Mouse (Mus musculus): ENCODE measurements around the gene Slc25a28.
A peak's percentile ranks its signal among the peaks of the same experiment; 100 is the strongest.

The Slc25a28 gene

GRCm38 (mm10) chr19:43674730-43675524 is at the start of gene Slc25a28:
Gene Slc25a28, minus strand, starts transcription at chr19:43674881.
- peak; percentile 100 for DNase-seq

DNA sequence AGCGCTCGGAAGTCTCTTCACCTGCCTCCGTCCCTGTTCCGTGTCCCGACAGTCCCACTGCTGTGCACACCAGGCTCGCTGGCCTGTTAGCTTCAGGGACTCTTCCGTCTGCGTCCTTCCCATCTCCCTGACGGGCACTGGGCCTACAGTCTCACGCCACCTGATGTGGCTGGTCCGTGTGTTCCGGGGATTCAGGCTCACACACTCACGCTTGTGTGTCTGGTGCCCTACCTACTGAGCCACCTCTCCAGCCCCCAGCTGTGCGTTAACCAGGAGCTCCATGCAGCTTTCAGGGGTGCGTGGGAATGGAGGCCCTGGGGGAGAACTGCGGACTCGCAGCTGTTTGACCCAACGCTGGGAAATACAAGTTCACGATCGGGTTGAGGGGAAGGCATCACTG is 49.5 kb upstream of the Slc25a28 start:
- no peak for DNase-seq

- DNase-seq: no peak
Measured at GRCm38 (mm10) chr19:43723501-43723900, 48.8 kb upstream of the Slc25a28 start.

- no peak for DNase-seq
Measured at GRCm38 (mm10) chr19:43722891-43723290, 48.2 kb upstream of the Slc25a28 start.

DNA sequence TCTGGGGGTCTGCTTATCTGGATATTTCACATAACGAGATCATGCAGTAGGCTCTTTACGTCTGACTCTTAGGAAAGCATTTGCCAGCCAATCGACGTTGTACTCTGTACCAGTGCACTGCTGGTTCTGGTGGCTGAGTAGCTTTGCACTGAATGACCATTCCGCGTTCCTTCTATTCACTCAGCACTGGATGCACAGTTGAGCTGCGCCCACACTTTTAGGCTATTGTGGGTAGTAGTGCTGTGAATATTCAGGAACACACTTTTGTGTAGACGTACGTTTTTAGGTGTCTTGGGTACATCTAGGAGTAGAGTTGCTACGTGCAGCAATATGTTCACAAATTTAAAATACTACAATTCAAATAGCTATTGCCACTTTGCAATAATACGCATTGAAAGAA is 45.4 kb upstream of the Slc25a28 start:
- no peak for DNase-seq

- no peak for DNase-seq
Measured at GRCm38 (mm10) chr19:43711971-43712370, 37.3 kb upstream of the Slc25a28 start.

- no peak for DNase-seq
Measured at GRCm38 (mm10) chr19:43711159-43711916, 36.7 kb upstream of the Slc25a28 start.

DNA sequence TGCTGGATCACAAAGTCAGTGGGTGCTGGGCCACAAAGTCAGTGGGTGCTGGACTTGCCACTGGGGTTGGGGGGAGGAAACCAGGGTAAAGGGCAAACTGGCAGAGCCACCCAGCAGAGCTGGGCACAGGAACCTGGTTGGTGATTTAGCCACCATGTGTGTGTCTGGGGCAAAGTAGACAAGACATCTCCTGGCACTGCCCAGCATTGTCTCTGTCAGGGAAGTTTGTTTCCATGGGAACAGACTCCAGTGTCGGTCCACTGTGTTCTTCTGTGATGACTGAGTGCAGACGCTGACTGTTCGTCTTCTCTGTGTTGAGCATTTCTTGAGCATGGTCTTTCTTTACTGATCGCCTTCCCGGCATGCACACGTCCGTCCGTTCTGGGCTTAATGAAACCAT is 34.6 kb upstream of the Slc25a28 start:
- no peak for DNase-seq

- no peak for DNase-seq
Measured at GRCm38 (mm10) chr19:43708206-43708605, 33.5 kb upstream of the Slc25a28 start.

DNA sequence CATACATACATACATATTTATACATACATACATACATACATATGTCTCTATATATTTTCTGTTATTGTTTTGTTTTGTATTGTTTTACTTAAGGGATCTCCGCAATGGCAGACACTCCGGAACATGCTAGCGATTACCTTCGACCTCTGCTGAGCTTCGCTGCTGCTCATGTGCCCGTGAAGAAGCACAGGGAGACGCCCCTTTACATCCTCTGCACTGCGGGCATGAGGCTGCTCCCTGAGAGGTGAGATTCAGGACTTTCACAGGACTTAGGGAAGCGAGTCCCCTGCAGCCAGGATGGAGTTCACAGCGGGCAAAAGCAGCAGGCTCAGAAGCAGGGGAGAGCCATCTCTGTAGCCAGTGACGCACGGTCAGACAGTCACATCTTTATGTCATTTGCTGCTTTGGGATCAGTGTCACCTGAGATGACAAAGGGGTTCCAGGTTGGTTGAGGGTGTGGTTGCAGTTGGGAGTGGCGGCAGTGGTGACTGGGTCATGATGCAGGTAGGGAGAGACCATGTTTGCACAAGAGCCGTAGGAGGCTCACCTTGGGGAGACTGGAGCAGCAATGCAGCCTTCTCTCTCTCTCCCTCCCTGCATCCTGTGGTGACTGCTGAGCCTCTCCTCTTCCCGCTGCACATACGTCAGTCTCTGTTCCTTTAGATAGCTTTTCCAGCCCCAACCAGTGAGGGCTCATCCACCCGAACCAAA is 30.3 kb upstream of the Slc25a28 start:
- no peak for DNase-seq

DNA sequence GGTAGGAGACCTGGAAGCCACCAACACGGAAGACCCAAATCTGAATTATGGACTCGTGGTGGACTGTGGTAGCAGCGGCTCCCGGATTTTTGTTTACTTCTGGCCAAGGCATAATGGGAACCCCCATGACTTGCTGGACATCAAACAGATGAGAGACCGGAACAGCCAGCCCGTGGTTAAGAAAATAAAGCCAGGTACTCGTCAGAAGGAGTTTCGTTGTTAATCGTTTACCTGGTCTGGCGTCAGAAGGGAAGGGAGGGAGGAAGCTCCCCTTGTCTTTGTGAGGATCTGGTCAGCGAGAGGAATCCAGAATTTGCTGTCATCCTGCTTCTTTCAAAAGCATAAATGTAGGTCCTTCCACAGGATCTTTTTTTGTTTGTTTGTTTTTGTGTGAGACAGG is 29.5 kb upstream of the Slc25a28 start:
- DNase-seq: no peak

DNA sequence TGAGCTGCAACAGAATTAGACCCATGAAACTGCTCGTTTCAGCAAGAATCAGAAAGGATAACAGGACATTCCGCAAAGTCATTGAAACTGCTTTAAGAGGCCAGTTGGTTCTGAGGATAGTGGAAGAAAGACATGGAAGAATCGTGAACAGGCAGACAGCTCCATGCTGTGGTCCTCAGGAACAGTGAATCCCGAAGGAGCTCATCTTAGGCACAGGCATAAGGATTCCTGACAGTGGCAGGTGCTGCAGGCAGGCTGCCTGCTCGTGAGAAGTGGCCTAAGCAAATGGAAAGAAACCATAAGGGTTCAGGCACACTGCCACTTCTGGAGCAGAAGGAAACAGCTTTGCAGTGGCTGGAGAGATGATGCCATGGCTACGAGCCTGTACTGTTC is 25.1 kb upstream of the Slc25a28 start:
- no peak for DNase-seq

- no peak for DNase-seq
Measured at GRCm38 (mm10) chr19:43699021-43699762, 24.5 kb upstream of the Slc25a28 start.

GRCm38 (mm10) chr19:43697666-43698370 is 23.1 kb upstream of the Slc25a28 start:
- no peak for DNase-seq

DNA sequence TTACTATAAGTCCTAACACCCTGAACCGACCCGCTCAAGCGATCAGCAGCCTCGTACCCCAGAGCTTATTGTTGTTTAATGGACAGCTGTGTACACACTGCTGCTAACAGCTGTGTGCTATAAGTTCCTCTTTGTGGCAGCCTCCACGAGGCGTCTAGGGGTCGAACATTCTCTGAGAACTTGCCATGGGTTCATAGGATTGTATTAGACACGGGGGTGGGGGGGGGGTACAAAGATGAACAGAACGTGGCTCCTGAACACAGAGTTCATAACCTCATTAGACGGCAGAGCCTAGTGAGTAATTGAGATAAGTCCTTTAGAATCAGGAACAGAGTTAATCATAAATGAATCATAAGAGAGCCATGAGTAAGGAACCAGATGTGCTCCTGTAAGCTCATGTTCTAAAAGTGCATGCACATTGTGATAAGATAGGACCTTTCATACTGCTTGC is 20.9 kb upstream of the Slc25a28 start:
- no peak for DNase-seq

GRCm38 (mm10) chr19:43692815-43693214 is 18.1 kb upstream of the Slc25a28 start:
- no peak for DNase-seq

DNA sequence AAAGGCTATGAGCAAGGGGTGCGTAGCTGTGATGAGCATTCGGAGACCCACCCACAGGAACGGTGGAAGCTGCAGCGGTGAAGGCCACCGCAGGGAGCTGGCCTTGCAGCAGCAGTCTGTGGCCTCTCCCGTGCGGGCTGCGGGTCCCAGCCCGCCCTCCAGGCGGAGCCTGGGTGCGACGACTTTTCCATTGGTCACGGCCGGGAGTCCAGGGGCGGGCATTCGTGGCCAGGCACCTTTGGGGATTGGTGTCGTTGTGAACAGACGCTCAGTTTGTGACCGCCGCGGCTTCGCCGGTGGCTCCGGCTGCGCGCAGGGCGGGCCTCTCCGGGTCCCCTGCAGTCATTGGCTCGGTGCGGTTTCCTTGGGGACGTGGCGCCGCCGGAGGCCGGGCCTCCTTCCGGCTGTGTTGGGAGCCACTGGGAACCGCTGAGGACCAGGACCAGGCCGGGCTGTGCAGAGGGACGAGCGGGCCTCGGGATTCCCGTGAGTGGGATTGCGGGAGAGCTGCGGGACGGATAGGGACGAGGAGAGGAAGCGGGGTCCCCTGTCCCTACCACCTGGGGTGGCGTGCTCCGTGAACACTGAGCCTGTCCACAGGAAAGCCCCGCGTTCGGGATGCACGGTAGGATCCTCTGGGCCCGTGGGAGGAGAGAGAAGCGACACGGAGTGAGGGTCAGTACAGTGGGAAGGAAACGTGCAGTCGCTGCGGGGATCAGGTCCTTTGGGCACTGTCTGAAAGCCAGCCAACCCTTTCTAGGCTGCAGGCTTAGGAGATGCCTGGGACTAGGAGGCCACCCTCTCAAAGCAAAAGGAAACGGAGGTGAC is 15.0 kb upstream of the Slc25a28 start, which contains the start of gene Entpd7:
TSS of gene Entpd7 (plus strand) at position 254 of the 828 bp plus-strand sequence.
- peak; percentile 98 for DNase-seq

DNA sequence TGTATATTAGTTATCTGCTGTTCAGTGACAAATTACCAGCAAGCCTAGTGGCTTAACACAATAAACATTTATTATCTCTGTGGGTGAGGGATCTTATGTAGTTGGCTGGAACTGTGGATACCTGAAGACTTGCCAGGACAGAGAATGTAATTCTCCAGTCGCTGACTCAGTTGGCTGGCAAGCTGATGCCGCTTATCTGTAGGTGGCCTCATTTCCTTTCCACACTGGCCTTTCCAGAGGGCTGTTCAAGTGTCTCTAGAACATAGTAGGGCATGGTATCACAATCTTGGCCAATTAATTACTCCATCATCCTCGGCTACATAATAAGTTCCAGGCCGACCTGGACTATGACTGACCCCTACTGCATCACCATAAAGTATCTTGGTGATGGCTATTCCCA is 6.9 kb upstream of the Slc25a28 start:
- no peak for DNase-seq

DNA sequence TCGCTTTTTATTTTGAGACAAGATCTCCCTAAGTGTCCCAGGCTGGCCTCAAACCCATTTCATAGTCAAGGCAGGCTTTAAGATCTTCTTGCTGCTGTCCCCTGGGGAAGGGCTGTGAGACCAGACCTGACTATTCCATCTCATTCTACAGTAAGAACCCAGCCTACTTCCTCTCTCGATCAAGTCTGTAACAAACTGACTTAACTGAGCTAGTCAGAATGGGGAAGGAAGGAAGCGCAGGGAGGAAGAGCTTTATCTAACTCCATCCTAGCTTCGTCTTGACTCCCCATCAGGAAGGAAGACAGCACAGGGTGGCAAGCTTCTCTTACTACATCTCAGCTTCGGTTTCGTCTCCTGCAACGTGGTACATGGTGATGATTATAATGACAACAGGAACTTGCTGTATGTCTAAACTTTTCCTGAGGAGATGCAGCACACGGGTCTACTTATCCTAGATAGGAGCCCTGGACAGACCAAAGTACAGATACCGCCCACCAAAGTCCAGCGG is 4.8 kb upstream of the Slc25a28 start:
- DNase-seq: peak; percentile 51

- DNase-seq: no peak
Measured at GRCm38 (mm10) chr19:43678467-43679003, 3.9 kb upstream of the Slc25a28 start.
